Mouse (Mus musculus) c-Kit-positive CD71-negative TER-119-negative erythroid progenitor cells, embryonic 14.5 days (primary cell): ENCODE results near the gene Ftsj1.
A peak's percentile ranks its signal among the peaks of the same experiment; 100 is the strongest.

Experiments
- DNase-seq: peaks from one replicate; pipeline ENCODE4 v3.0.0-alpha.2; 2013; ENCODE audit warnings: low read depth

Ftsj1 gene

DNA sequence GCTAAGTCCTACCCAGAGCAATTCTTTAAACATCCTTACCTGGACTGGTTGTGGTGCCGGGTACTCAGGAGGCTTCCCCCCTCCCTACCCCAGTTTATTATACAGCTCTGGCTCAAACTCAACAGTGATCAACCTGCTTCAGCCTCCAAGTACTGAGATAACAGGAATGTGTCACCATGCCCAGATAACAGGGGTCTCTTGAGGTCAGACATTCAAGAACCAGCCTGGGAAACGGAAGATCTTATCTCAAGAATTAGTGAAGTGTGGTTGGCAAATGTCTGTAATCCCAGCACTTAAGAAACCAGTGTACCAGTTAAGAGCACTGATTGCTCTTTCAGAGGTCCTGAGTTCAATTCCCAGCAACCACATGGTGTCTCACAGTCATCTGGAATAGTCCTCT lies 34.1 kb downstream of the Ftsj1 start:
- no peak for DNase-seq

DNA sequence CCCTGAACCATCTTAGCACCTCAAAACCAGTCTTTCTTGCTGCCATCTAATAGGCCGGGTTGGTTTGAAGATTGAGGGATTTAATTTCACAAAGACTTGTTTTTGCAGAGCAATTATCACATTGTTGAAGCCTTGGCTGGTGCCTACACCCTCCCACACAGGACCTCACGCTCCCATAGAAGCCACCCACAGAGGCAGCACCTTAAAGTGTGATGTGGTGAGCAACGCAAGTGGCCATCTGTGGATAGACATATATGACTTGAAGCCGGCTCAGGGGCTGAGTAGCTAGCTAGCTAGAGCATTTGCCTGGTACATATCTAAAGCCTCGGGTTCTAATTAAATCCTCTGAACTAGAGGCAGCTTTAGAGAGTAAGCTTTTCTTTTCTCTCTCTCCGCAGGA lies 34.8 kb downstream of the Ftsj1 start:
- DNase-seq: no peak

DNA sequence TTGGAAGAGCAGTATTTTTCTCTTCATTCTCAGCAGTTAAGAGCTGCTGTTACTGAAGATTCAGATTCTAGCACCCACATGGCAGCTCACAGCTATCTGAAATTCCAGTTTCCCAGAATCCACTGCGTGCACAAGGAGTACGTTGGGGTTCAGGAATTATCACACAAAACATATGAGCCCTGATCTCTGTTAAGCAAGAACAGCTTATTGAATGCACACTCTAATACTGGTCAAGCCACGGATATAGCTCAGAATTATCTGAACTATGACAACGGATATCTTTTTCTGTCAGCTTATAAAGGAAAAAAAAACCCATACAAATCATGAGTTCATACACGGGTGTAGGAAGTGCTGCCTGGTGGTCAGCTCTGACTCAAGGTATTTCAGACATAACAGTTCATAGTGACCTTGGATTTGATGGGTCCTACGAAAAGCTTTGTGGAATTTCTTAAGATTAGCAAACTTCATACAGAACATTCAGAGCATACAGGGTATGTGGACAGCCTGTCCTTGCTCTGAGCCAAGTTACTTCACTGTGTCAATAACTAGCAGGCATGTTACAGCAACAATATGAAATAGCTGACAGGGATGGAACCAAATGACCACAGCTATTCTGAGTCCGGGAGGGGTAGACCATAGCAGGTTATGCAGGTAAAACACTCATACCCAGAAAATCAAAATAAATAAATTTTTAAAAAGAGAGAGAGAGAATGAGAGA lies 40.6 kb downstream of the Ftsj1 start:
- no peak for DNase-seq

DNA sequence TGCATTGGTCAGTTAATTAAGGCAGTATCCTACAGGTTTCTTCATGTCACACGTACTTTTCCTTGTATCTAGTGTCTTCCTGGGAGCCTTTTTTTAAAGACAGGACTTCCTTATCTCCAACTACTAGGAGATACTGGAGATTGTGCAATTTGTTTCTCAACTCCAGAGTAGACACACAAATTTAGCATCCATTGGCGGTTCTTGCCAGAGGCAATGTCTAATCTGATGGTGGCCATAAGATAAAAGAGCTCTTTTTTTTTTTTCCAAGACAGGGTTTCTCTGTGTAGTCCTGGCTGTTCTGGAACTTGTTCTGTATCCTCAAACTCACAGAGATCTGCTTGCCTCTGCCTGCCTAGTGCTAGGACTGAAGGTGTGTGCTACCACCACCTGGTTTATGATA lies 42.5 kb downstream of the Ftsj1 start:
- DNase-seq: no peak

DNA sequence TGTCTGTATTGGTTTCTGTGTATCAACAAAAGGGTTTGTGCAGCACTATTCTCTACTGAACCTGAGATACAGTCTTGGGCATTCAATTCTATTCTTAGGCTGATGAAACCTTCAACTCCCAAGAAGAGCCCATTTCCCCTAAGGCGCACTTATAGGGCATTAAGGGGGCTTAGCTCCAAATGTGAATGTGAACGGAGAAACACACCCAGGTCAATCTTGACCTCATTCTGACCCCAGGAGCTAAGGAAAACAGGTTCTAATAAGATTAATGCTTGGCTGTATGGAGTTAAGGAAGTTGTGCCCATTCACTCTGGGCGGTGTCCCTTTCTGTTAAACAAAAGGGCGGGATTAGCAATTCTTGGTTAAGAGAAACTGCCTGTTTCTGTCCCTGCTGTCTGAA lies 45.0 kb downstream of the Ftsj1 start:
- DNase-seq: no peak

DNA sequence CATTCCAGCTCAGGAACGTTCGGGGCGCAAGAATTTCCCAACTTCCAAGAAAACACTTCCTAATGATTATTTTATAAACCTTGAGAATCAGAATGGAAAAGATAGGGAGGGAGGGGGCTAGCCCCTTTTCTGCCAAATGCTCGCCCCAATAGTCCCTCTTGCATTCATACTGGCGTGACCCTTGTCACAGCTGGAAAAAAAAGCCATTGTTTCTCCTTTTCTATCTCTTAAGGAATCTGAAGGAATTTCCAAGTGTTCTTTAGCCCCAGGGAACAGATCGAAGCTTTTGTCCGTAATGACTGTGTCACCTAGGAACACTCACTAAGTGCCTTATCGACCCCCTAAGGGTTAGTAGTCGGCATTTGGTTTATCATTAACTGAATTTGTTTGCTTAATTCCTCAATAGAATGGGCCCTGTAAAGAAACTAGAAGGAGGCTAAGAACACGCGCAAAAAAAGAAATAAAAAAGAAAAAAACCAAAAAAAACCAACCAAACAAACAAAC lies 45.5 kb downstream of the Ftsj1 start:
- DNase-seq: no peak

DNA sequence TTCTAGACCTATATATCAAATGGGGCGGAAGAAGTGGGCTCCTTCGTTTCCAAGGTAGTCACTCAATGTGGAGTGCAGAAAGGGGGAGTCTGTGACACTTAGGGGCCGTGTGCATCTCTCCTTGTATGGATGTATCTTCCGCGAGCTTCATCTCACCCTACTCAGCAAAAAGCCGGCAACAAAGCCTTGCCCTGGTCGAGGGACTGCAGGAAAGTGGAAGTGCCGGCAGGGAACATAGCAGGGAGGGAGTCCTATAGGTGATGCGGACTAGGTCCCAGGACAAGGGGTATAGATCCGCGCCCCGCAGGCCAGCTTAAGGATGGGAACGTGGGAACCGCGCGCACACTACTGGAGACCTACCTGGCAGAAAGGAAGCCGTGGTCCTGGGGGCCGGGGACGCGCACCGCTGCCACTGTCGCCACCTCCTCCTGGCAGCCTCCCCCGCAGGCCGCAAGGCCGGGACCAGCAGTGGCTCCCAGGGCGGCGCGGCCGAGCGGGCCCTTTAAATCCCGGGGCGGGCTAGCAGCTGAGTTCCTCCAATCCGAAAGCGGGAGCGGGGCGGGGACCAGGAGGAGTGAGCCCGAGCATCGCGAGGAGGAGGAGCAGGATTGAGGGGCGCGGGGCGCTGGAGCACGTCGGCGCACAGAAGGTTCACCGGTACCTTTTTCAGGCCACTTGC lies 46.1 kb downstream of the Ftsj1 start, which contains the start of gene Porcn:
TSS of gene Porcn (minus strand) at position 511 of the 679 bp plus-strand sequence.
- DNase-seq: peak; percentile 29

DNA sequence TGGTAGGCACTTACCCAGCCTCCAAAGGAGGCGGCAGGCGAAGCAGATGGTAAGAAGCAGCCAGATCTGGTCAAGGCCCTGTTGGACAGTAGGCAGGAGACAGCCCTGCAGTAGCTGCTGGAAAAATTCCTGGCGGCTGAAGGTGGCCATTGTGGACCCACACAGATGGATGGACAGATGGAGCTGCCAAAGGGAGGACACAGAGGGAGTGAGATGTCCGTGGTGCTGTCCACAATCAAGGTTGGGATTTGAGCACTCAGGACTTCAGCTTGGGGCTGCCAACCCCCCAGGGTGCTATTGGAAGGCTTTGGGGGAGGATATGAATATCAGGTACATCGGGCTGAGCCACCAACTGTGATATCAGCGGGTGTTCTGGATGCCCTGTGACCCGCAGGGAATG lies 46.7 kb downstream of the Ftsj1 start:
- no peak for DNase-seq

DNA sequence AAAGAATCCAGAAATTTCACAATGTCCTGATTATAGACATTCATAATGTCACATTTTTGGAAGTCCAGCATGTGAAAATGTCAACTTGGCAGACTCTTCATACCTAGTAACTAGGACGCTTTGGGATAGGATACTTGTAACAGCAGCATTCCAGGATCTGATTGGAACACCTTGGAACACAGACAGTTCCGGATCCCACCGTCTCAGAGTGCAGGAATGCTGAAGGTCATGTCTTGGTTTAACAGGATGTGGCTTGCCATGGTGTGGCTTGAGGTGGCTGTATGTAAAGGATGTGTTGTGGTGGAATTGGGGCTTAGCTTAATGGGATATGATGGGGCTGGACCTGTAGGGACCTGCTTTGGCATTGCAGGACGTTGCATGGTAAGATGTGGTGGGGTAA lies 47.1 kb downstream of the Ftsj1 start:
- DNase-seq: no peak

DNA sequence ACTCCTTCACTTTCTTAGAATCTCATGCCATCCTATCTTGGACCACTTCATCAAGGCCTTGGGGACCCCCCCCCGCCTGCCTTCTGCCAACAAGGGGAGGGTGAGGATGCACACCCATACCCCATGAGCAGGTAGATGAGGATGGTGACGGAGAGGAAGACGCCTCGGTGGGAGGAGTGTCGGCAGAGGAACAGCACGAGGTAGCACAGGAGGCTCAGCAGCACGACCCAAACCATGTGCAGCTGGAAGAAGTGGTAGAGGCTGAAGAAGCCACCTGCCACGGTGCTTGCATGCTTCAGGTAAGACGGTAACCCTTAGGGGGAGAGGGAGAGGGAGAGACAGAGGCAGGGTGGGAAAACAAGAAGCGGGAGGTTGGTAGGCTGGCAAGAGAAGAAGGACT lies 48.1 kb downstream of the Ftsj1 start:
- no peak for DNase-seq

DNA sequence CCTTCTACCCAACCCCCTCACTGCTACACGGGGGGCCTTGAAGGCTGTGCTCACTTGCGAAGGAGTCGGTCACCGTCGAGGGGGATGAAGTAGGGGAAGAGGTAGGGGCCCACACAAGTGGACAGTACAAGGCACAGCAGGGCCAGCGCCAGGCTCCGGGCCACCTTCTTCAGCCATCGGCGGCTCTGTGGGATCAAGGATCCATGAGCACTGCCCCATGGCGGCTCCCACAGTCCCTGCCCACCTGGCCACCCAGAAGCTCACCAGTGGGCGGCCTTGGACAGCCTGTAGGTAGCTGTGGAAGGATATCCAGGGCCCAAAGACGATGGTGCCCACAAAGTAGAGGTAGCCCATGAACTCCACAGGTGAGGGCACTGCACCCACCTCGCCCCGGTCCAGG lies 49.1 kb downstream of the Ftsj1 start:
- no peak for DNase-seq

DNA sequence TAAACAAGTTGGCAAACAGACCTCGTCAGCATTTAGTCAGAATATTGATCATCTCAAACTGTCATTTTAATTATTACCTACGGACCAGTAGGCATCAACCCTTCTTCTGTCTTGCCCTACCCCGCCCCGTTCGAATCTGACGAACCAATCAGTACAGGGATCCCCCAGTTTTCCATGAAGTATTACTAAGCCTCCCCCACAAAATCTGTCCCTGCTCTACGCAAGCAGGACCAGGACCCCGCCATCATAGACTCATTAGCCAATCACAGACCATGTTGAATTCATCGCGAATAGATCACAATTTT lies 58.8 kb downstream of the Ftsj1 start, which contains the start of gene Ebp:
TSS of gene Ebp (minus strand) at position 94 of the 305 bp plus-strand sequence.
- no peak for DNase-seq

DNA sequence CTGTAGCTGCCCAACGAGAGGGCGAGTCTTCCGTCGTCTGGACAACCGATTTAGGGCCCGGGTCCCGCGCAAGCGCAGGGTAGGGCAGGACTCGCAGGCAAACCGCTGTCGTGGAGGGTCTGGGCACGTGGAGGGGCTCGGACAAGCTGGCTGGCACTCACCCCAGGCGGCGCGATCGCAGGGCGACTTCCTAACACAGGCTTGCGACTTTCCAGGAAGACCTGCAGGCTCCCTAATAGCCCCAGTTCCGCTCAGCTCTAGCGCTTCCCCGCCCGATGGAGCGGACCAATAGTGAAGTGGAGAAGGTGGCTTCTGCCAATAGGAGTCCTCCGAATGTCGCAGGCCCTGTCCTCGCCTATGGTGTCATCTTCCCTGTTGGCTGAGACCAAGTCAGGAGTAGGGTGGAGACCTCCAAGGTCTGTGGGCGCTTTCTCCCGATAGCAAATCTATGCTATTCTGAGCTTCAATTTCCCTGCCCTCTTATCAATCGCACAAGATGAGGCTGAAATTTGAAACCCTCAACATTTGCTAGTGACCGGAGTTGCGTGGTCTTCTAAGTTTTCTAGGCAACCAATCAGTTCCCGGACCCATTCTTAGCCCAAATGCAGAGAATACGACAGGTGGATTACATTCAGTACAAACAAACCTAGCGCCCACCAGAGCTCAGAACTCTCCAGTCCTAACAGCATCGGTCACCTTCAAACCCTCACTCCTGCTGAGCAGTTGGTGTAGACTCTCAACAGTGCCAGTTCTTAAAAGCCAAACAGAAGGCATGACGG lies 59.4 kb downstream of the Ftsj1 start:
- DNase-seq: peak; percentile 63

DNA sequence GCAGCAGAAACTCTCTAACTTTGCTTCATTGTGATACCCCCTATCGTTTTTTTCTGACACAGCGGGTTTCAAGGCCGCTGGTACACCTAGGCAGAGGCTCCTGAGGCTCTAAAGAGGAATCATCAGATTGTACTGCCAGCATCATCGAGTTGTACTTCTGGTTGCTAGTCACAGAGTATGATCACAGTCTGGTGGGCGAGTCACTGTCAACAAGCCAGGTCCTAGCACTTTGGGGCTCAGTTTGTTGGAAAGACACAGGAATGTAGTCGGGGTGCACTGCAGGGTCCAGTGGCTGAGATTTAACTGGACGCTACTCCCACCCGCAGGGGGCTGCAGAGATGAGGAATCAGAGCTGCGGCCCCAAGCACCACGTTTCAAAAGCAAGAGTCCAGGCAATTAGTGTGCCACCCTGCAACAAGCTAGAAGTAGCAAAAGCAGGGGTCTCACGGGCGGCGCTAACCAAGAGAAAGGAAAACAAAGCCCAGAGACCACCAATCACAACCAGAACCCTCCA lies 60.0 kb downstream of the Ftsj1 start:
- no peak for DNase-seq
